Mouse (Mus musculus) heart, postnatal 36 days (tissue): ENCODE data around the gene Poldip3. TPM values are rescaled to one million over a fixed set of nuclear protein-coding genes. Genes with fewer than 3 reads are reported as not detected.

Experiments
- DNase-seq, 2 experiments: peaks; one replicate each; pipeline ENCODE4 v3.0.0; 2021 to 2022
- intact Hi-C: fragments of 180-260 bp; cut with DNase I; formaldehyde crosslinking; loops from one replicate; pipeline ENCODE4 v1.15.1; 2025
- total RNA-seq, 2 experiments: library from RNA; stranded (reverse); gene quantifications; 2 replicates each; pipeline ENCODE4 v1.2.3; 2021

Poldip3 gene
- total RNA-seq, 2 experiments from 2014 or later, result 26.6 to 29.1 TPM

DNA sequence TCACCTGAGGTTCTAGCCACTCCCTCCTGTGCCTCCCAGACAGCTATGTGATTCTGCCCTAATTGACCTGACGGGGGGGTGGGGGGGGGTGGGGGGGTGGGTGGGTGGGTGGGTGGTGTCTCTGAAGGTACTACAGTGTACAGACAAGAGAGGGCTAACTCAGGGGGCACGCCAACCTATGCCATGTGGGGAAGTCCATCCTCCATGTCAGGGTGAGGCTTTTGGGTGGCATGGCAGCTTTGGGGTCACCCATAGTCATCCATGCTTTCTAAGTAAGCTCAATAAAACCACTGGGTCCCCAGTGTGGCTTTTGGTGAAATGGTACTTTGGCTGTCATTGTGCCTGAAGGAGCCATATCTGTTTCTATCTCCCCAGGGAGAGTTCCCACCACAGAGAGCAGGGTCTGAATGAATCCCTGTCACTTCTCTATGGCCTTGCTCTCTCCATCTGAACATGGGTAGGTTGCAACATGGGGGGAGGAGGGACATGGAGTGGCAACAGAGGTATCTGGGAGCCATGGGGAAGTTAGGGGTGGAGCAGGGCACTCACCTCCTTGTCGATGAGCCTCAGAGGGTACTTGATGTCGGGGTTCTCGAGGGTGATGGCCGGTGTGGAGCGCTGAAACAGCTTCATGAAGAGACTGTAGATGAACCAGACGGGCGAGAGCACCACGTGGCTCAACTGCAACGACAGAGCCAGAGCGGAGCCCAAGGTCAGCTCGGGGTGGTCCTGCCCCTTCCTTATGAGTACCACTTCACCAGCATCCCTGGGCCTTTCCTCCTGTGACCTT lies 16.5 kb upstream of the Poldip3 start:
- DNase-seq, result no peak

DNA sequence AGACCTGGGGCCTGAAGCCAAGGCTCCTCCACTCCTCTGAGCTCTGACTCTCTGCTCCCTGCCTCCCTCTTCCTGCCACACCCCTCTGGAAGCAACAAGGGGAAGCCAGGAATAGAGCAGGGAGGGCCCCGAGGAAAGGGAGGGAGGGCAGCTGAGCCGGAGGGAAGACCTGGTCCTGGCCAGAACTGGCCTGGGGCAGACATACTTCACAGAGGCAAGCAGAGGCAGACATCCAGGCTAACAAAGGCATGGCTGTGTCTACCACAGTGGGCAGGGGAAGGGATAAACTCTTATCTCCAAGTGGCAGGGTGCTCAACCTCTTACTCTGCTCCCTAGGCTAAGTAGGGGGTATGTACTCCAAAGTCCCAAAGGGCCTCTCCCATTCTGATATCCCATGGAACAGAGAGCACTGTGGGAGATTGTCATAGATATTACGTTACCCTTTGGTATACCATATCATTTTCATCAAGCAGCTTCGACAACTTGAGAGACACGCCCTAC lies 15.8 kb upstream of the Poldip3 start:
- intact Hi-C loops, result no loop called here
- peak; percentile 64 to 65 for DNase-seq

More for the DNA sequence above, 16.5 kb upstream of the Poldip3 start:
- intact Hi-C loops, result no loop called here

DNA sequence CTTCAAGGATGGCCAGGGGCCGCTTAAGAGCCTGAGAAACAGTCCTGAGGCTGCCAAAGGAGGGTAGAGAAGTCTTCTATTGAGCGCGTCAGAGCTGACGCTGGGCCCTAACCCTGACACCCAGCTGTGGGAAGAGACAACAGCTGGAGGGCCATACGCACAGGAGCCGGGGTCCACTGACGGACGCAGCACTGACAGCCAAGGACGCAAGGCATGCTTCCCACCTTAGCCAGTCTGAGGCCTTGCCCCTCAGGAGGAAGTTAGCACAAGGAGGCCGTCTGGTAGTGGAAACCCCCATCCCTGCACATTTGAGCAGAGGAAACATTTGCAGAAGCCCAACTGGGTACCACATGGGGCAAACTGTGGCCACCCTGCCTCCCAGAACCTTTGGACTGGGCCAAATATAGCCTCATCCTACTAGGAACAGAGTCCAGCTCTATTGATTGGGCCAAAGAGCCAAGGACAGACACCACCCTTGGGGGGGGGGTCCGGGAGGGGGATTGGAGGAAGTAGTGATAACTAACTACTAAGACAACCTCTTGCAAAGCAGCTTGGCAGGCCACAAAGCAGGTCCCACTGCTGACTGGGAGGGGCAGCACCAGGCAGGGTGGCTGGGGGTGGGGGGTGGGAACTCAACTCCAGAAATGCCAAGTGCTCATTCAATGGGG lies 13.8 kb upstream of the Poldip3 start:
- DNase-seq, result no peak
- intact Hi-C loops, result no loop called here

DNA sequence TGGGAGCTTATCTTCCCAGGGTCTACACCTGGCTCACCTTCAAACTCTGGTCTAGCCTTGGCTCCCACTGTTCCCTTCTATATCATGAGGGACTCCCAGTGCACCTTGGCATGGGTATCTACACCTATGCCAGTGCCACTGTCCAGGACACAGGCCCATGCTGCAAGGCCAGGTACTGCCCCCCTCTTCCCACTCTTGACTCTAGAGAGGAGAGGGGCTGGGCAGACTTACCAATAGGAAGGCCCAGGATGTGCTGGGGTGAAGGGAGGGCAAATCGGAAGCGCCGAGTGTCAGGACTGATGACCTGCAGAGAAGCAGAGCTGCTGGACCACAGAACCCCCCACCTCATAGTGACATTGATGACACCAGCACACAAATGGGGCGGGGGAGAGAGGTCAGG lies 12.8 kb upstream of the Poldip3 start:
- intact Hi-C loops, result no loop called here
- no peak for DNase-seq

DNA sequence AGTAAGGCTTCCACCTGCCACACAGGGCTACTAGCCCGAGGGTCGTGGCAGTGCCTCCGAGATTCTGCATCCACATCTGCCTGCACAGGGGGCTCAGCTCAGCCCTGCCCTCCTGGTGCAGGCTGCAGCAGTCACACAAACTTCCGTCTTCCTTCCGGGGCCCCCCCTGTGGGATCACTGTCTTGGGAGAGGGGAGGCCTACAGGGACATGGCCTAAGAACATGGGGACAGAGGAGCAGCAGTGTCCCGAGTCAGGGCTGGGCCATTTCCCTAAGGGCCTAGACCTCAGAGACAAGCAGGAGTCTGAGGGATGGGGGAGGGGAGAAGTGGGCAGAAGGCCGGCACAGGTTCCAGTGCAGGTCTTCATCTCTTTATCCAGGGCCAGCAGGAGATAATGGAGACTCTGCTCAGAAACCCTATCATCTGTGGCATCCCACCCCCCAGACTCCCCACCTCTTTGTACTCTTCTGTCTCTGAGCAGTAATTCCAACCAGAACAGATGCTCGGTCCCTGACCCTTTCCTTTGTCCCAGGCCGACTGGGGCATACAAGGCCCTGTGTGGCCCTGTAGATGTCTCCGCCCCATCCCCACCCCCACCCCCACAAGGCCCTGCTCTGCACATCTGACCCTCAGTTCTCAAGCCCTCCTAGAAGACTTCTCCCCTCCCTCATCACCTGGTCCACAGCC lies 12.0 kb upstream of the Poldip3 start:
- peak in 1 of 2 experiments; percentile 18 for DNase-seq
- intact Hi-C loops, result no loop called here

DNA sequence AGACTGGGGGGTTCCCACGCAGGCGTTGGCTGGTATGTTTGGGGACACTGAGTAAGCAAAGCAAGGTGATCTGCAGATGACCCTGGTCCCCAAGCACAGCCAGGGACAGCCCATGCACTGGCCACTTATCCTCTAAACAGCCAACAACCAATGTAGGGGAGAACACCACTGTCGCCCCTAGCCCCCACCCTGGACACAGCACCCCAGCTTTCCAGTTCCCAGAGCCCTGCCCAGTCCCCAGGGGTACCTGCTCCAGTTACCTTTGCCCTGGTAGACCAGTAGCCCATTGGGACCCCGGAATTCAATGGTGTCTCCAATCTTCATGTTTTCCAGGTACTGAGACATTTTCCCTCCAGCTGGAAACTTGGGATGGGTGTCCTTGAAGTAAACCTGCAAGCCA lies 11.4 kb upstream of the Poldip3 start:
- DNase-seq, result peak in 1 of 2 experiments; percentile 3
- intact Hi-C loops, result no loop called here

DNA sequence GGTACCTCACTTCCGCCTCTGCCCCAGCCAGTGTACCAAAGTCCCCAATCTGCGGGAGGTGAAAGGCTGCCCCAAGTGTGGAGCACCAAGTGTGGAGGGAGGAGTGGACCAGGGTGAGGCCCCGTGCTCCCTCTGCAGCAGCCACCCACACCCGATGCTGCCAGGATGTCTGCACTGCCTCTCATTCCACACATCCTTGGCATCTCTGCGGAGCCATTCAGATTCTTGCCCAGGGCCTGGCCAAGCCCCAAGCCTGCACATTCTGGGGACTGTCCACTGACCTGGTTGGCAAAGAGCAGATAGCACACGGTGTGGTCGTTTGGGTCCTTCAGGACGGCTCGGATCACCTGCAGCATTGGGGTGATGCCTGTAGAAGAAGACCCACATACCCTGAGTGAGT lies 10.6 kb upstream of the Poldip3 start:
- peak in 1 of 2 experiments; percentile 15 for DNase-seq
- intact Hi-C loops, result loop anchor here (5.0 kb wide), 1 partner anchor 357 kb away; no protein-coding TSS in a partner anchor

DNA sequence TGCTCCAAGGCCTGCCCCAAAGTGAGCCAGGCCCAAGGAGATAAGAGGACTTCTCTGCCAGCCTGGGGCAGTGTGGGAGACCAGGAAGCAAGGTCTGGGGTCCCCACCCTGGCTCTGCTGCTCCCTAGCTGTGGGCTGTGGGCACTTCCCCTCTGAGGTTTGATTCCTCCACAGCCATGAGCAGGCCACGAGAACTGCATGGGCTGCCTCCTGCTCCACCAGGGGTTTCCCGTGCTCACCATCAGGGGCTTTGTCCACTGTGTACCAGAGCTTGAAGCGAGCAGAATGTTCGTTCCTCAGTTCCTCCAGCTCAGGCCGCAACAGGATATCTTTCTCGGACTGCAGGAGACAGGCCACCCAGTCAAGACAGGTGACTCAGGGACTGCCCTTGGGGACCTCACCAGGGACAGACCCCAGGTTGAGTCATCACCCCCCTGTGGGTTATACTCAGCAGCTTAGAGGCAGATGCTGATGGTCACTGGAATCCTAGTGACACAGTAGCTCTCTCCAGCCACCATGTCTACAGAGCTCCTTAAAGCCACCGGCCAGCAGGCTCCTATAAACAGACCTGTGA lies 9.5 kb upstream of the Poldip3 start:
- DNase-seq, result no peak
- intact Hi-C loops, result loop anchor here (5.0 kb wide), 1 partner anchor 359 kb away; no protein-coding TSS in a partner anchor

DNA sequence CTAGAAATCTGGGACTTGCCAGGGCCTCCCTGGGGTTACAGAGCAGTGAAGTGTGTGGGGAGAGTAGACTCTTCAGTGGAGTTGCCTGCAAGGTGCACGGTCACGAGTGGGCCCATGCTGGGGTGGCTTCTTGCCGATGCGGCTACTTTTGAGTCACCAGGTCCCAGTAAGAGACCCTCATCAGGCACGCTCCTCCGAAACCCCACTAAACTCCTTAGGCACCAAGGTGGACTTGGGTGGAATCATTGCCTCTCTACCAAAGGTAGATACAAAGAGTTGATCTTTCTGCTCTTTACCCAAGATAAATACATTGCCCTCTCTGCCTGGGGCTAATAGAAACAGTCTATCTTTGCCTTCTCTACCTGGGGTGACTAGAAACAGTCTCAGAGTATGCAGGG lies 8.5 kb upstream of the Poldip3 start:
- no peak for DNase-seq
- intact Hi-C loops, result loop anchor here (1.0 to 5.0 kb wide), 3 partner anchors 15 to 360 kb away; partner anchors contain the start of gene Cyb5r3

DNA sequence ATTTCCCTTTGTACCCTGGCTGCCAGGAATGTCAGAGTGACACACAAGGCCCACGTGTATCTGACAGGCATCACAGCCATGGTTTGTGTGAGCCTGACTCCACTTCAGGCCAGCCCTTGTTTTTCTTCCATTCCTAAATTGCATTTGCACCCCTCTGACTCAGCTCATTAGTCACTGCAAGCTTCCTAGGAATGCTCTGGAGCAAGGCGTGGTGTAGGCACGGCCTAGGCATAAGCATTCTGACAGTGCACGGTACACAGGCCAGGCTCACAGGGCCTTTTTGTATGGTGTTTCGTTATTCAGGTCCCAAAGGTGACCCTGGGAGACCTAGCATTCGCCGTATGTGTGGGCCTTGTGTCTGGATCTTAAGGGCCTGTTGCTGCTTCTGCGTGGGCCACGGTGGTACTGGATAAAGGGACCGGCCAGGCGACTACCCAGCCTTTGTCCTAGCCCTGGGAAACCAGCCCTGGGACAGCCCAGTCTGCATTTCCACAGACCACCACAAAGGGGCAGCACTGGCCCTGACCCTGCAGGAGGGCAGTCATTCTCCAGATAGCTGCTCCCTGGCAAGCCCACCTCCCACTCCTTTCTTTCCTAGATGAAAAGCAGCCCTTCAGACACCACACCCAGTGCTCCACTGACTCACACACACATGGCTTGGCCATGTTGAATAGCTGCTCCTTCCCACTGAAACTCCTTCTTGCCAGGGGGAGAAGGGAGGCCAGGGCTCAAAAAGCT lies 7.9 kb upstream of the Poldip3 start:
- peak; percentile 75 to 78 for DNase-seq
- intact Hi-C loops, result loop anchor here (1.0 to 5.0 kb wide), 3 partner anchors 16 to 360 kb away; partner anchors contain the start of gene Cyb5r3

DNA sequence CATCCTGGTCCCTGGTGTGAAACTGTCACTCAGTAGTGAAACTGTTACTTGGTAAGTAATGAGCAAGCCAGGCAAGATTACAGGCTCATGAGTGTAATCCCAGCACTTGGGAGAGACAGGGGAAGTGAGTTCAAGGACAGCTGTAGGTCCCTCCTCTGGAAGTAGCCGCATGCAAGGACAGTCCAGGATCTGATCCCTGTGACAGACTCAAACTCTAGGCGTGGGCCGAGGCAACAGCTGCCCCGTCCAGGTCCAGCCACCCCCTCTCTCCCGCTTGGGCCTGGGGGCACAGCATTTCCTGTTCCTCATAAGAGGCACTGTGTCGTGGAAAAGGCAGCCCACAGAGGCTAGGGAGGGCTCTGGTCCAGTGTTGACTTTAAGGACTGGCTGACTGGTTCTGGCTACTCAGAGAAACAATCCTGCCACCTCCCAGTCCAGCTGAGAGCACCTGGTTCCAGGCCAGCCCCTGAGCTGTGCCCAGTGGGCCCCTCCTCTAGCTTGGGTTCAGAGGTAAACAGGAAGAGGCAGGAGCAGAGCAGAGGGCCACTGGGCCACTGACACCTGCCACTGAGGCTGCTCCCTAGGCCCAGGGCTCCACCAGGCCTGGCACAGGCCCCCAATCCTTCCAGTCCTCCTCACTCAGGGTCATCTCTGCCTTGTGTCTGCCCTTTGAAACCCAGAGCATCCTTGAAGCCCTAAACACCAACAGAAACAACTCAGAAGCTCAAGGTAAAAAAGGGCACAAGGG lies 6.7 kb upstream of the Poldip3 start:
- no peak for DNase-seq
- intact Hi-C loops, result loop anchor here (2.0 to 5.0 kb wide), 2 partner anchors 17 to 361 kb away; partner anchors contain the start of gene Cyb5r3

DNA sequence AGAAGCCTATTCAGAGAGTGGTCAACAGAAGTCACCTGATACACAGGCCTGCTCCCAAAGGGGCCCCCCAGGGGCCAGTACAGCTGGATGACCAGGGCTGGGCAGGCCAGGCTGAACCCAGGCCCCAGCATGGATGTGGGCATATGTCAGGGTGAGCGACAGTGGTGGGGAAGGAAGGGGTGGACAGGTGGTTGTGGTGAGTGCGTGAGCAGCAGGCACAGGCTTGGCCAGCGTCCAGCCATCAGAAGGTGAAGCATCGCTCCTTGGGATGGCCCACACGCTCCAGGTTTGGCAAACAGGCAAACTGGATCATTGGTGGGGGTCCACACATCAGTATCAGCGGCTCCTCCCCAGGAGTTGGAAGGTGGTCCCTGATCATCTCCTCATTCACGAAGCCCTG lies 5.1 kb upstream of the Poldip3 start:
- DNase-seq, result no peak
- intact Hi-C loops, result no loop called here

DNA sequence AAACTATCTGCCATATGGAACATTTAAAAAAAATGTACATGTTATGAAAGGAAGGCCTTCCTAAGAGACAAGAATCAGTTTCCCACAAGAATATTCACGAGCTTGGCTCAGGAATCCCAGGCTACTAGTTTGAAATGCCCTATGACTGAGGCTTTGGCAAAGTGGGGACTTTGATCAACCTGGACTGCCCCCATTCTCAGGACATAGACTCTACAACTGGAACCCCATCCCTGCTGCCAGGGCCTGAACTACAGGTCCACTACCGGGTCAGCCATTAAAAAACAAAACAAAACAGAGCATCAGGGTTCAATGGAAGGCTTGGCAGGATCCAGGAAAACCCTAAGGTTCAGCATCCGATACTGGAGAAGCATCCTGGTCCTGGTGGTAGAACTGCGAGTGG lies 1.5 kb upstream of the Poldip3 start:
- intact Hi-C loops, result no loop called here

DNA sequence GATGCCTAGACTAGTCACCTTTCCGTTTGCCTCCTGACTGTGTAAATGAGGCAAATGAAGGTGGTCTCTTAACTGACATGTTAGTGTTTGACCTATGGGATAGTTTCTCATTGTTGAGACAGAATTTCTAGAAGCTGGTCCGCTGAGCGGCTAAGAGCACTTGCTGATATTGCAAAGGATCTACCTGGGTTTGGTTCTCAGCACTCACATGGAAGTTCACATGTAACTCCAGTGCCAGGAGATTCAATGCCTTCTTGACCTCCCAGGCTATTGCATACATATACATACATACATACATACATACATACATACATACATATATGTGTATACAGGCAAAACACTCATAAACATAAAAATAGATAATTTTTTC lies 874 bp upstream of the Poldip3 start:
- intact Hi-C loops, result no loop called here

More for the DNA sequence above, 1.5 kb upstream of the Poldip3 start:
- no peak for DNase-seq

DNA sequence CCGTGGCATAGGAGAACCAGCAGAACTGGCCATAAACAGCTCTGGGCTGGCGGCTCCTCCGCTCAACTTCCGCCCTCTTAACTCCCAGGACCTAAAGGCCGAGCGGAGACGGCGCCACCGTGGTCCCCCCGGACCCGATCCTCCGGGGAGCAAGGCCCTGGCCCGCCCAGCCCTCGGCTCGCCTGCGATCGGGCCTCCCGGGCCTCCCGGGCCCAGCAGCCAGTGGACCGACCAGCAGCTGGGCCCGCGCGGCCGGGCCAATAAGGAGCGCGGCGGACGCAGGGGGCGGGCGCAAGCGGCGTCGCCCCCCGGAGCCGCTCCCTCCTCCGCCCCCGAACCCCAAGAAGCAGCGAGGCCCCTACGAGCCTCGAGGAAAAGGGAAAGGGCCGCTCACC lies 386 bp downstream of the Poldip3 start:
- intact Hi-C loops, result no loop called here
- no peak for DNase-seq

More for the DNA sequence above, 874 bp upstream of the Poldip3 start:
- DNase-seq, result no peak

DNA sequence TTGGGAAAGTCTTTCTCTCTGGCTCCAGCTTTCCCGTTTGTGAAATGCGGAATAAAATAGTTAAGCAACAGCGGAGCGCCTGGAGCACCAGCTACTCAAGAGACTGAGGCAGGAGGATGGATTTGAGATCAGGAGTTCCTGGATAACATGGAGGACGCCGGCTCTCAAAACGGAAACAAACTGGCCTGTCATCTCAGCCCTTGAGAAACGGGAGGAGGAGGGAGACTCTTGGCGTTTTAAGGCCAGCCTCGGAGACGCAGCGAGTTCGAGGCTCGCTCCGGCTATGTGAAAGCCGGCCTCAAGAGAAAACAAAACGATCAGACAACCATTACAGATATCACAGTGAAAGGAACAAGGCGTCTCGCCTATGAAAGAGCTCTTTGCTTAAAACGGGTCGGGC lies 789 bp downstream of the Poldip3 start:
- intact Hi-C loops, result no loop called here
- no peak for DNase-seq

DNA sequence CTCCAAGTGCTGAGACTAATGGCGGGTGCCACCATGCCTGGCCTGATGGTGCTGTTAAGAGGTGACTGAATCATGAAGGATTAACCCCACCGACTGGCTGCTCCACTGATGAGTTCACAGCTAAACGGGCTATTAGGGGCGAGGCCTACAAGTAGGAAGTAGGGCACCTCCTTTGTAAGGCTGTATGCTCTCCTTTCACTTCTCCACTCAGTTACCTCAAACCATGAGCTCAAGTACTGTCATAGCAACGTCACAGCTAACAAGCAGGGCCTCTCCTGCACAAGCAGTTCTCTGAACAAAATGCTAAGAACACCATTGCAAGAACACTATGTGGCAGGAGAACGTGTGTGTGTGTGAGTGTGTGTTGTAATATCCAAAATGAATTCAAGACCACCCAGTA lies 3.6 kb downstream of the Poldip3 start:
- no peak for DNase-seq
- intact Hi-C loops, result no loop called here

DNA sequence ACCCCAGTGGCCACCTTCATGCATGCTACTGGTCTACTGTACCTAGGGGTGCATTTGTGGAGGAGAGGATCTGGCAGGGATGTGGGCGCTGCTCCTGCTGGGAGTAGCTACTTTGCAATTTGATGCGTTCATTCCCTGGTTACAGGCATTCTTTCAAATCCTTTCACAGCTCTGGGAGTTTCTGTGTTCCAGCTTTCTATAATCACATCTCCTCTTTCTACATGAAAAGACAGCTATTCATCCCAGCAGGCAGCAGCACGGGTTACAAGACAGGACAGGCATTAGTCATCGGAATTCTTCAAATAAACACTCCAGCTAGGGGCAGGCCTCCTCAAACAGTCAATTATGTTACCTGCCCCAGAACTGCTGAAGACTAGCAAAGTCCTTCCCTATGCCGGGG lies 6.3 kb downstream of the Poldip3 start:
- no peak for DNase-seq
- intact Hi-C loops, result no loop called here

DNA sequence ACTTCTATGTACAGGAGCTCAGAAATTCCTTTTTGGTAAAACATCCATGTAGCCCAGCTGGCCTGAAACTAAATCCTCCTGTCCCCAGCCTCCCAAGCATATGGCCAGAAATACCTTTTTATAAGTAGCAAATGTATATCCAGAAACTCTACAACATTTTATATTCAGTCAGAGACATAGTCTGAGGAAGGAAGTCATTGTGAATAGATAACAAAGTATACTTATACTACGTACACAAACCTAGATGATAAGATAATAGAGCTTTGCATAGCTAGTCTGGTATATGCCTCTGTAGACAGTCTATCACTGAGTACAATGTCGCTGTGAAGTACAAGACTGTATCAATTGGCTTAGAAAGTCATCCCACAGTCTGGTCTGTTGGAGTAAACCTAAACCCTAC lies 13.5 kb downstream of the Poldip3 start:
- intact Hi-C loops, result no loop called here
- DNase-seq, result no peak
